Mouse (Mus musculus) thymus, postnatal 0 days (tissue): ENCODE measurements at regions not wholly inside any gene's neighbourhood (a gene's known extent, or its start where the extent isn't known, plus 50 kb on each side); places are given as distances from the start of the nearest gene placed in this dataset.

Experiments
- DNase-seq: peaks from one replicate; pipeline ENCODE4 v3.0.0-alpha.2; 2015; ENCODE audit warnings: low spot score

GRCm38 (mm10) chr4:33552856-33553255 is 242.7 kb downstream of the Rngtt start:
- DNase-seq: no peak

GRCm38 (mm10) chr4:33554606-33555005 is 244.5 kb downstream of the Rngtt start:
- DNase-seq: peak; percentile 13

- no peak for DNase-seq
Measured at GRCm38 (mm10) chr4:33555231-33555933, 245.3 kb downstream of the Rngtt start.

- no peak for DNase-seq
Measured at GRCm38 (mm10) chr4:33555966-33556365, 245.9 kb downstream of the Rngtt start.

GRCm38 (mm10) chr4:33556661-33557540 is 246.8 kb downstream of the Rngtt start:
- DNase-seq: peak; percentile 30

- no peak for DNase-seq
Measured at GRCm38 (mm10) chr4:33570274-33570673, 260.2 kb downstream of the Rngtt start.

GRCm38 (mm10) chr4:33571351-33571750 is 261.2 kb downstream of the Rngtt start:
- no peak for DNase-seq

GRCm38 (mm10) chr4:33577631-33578030 is 267.5 kb downstream of the Rngtt start:
- DNase-seq: no peak

GRCm38 (mm10) chr4:33580491-33580890 is 270.4 kb downstream of the Rngtt start:
- no peak for DNase-seq

GRCm38 (mm10) chr4:33581180-33581591 is 271.1 kb downstream of the Rngtt start:
- no peak for DNase-seq

GRCm38 (mm10) chr4:33581766-33582525 is 271.8 kb downstream of the Rngtt start:
- DNase-seq: no peak

- DNase-seq: no peak
Measured at GRCm38 (mm10) chr4:33582986-33583720, 273.0 kb downstream of the Rngtt start.

- DNase-seq: no peak
Measured at GRCm38 (mm10) chr4:33583979-33584907, 274.1 kb downstream of the Rngtt start.

GRCm38 (mm10) chr4:33585821-33586220 is 275.7 kb downstream of the Rngtt start:
- no peak for DNase-seq

GRCm38 (mm10) chr4:33586290-33586614 is 276.1 kb downstream of the Rngtt start:
- no peak for DNase-seq

GRCm38 (mm10) chr4:33586615-33587451 is 276.7 kb downstream of the Rngtt start:
- peak; percentile 33 for DNase-seq

- DNase-seq: no peak
Measured at GRCm38 (mm10) chr4:33587666-33588065, 277.6 kb downstream of the Rngtt start.

GRCm38 (mm10) chr4:33588127-33588526 is 278.0 kb downstream of the Rngtt start:
- no peak for DNase-seq

GRCm38 (mm10) chr4:33589207-33589606 is 279.1 kb downstream of the Rngtt start:
- DNase-seq: no peak
